ENCODE assay signal across 8 mouse cellular contexts in genomic region chr4:45184521-45185330, GRCm38 (mm10). TPM values are rescaled to one million over a fixed set of nuclear protein-coding genes. Genes with fewer than 3 reads are reported as not detected.
DNase-seq lines count a peak whose midpoint lies in the region; ATAC-seq lines count a peak whose summit lies in the region.

Frmpd1 (plus strand) TSS chr4:45184875.

- DNase-seq in ZHBTc4 (ENCODE audit: low read depth, low spot score), result peak; percentile 48
- peak; percentile 42 to 55 for DNase-seq in cerebellum, postnatal 14 days
- DNase-seq in frontal cortex, postnatal 36 days (ENCODE audit: low spot score in 2 of 2), result peak; percentile 36 to 40
- peak; percentile 31 to 40 for DNase-seq in layer of hippocampus, postnatal 25 days (ENCODE audit: extremely low spot score in 1 of 2, low spot score in 1 of 2)
- DNase-seq in lung, postnatal 10 days, result peak; percentile 55
- DNase-seq in retina, postnatal 7 days (ENCODE audit: low read depth, low spot score), result peak; percentile 53
- DNase-seq in urinary bladder, postnatal 36 days (ENCODE audit: low spot score in 2 of 2), result peak; percentile 35 to 53

- peak within 1 kb of the TSS; percentile 67 for H3K4me3 ChIP-seq in hindbrain, embryonic 13.5 days

- peak within 1 kb of the TSS; percentile 78 for H3K9ac ChIP-seq in hindbrain, embryonic 13.5 days

- H3K36me3 ChIP-seq in hindbrain, embryonic 13.5 days, result no peaks in the 10 kb centered on the region

- H3K4me1 ChIP-seq in hindbrain, embryonic 13.5 days (replicated peaks), result peaks cover 15% of the 10 kb centered on the region

- H3K27ac ChIP-seq in hindbrain, embryonic 13.5 days, result 0 out of 2 replicates have a peak within 1 kb of the TSS, but pooled peaks have one; percentile 23

- no peaks in the 10 kb centered on the region for H3K9me3 ChIP-seq in hindbrain, embryonic 13.5 days

- peak within 1 kb of the TSS; percentile 99 for H3K4me2 ChIP-seq in hindbrain, embryonic 13.5 days

- peaks cover 51% of the 10 kb centered on the region for H3K27me3 ChIP-seq in hindbrain, embryonic 13.5 days

- ATAC-seq in hindbrain, embryonic 13.5 days (ENCODE audit: low FRiP score), result peak; percentile 81

- under 1% methylated on average over 76 of the region's 85 CpGs for WGBS in hindbrain, embryonic 13.5 days

RNA-seq across cellular contexts. Expression of gene Frmpd1, which starts in this region (rescaled TPM):
- polyA plus RNA-seq in hindbrain, embryonic 13.5 days (2015; fragmentation: Nextera tagmentation; extraction: Ambion mirVana), result 1.2 and 1.3 TPM in 2 replicates
- total RNA-seq in layer of hippocampus, postnatal 25 days (2021), result 10 to 100 TPM; 15.1 to 16.6 TPM

Comparison
In these comparisons a context has a peak if more than half of its experiments do, and no peak if none do; other contexts are left out.
1. Peak in every context shown above with its lines: DNase-seq, ATAC-seq, H3K4me3 ChIP-seq and H3K27ac ChIP-seq.